Mouse (Mus musculus) ES-E14 (cell line): ENCODE measurements at regions not wholly inside any gene's neighbourhood (a gene's known extent, or its start where the extent isn't known, plus 50 kb on each side); places are given as distances from the start of the nearest gene placed in this dataset.

Source experiments
- DNase-seq: peaks from one replicate; pipeline ENCODE4 v3.0.0-alpha.2; 2013; ENCODE audit warnings: low read depth, low spot score
- H3K27ac ChIP-seq: 2 replicates; pipeline ENCODE4 v1.5.1; 2012; ENCODE audit warnings: low read depth, mild to moderate bottlenecking, low read length, moderate library complexity, mixed read lengths; ENCODE audit not compliant: poor library complexity, insufficient read depth, severe bottlenecking
- H3K36me3 ChIP-seq: 2 replicates; pipeline ENCODE4 v1.6.1; 2012; ENCODE audit warnings: mild to moderate bottlenecking, low read length, moderate library complexity, mixed read lengths; ENCODE audit not compliant: control insufficient read depth, poor library complexity, insufficient read depth, severe bottlenecking
- H3K4me1 ChIP-seq, 2 experiments: fragments of 150-350 bp in 1 of 2; sonication (generic) in 1 of 2; 2 replicates each; pipeline ENCODE4 v1.6.1; 2012; ENCODE audit warnings: low read length in 2 of 2, mild to moderate bottlenecking in 1 of 2, mixed read lengths in 1 of 2; ENCODE audit not compliant: control insufficient read depth in 2 of 2, insufficient read depth in 2 of 2, poor library complexity in 1 of 2
- H3K4me3 ChIP-seq, 2 experiments: fragments of 150-350 bp in 1 of 2; sonication (generic) in 1 of 2; 2 replicates each; pipeline ENCODE4 v1.5.1; 2012; ENCODE audit warnings: low read length in 2 of 2, low read depth in 1 of 2, mild to moderate bottlenecking in 1 of 2, mixed read lengths in 1 of 2; ENCODE audit not compliant: insufficient read depth in 1 of 2, poor library complexity in 1 of 2, severe bottlenecking in 1 of 2
- H3K9ac ChIP-seq: 2 replicates; pipeline ENCODE4 v1.6.1; 2012; ENCODE audit warnings: low read depth, mild to moderate bottlenecking, low read length, mixed read lengths; ENCODE audit not compliant: poor library complexity, insufficient read depth, severe bottlenecking
- H3K9me3 ChIP-seq: fragments of 150-350 bp; sonication (generic); 2 replicates; pipeline ENCODE4 v1.6.1; 2012; ENCODE audit warnings: low read depth, mild to moderate bottlenecking, low read length; ENCODE audit not compliant: control insufficient read depth, insufficient read depth
- CHD2 ChIP-seq: IDR thresholded peaks from 2 replicates; pipeline ENCODE4 v1.6.1; 2014; ENCODE audit warnings: mild to moderate bottlenecking, low read depth, low read length, inconsistent platforms
- HCFC1 ChIP-seq: IDR thresholded peaks from 2 replicates; pipeline ENCODE4 v1.6.1; 2012; ENCODE audit warnings: low read length, inconsistent platforms, borderline replicate concordance; ENCODE audit not compliant: insufficient read depth
- MAFK ChIP-seq: IDR thresholded peaks from 2 replicates; pipeline ENCODE4 v1.6.1; 2014; ENCODE audit warnings: mild to moderate bottlenecking, low read depth, low read length, inconsistent platforms; ENCODE audit not compliant: insufficient read depth
- ZC3H11A ChIP-seq: IDR thresholded peaks from 2 replicates; pipeline ENCODE4 v1.6.1; 2012; ENCODE audit warnings: low read depth, mild to moderate bottlenecking, inconsistent platforms, low read length, borderline replicate concordance
- ZNF384 ChIP-seq: IDR thresholded peaks from 2 replicates; pipeline ENCODE4 v1.6.1; 2012; ENCODE audit warnings: low read depth, low read length, inconsistent platforms
- in situ Hi-C, 2 experiments: fragments of 600-800 bp; cut with MboI; formaldehyde crosslinking; loops; one replicate each; pipeline ENCODE4 v1.15.1; 2025; ENCODE audit warnings: low sequenced_read_pairs in 2 of 2, inconsistent platforms in 1 of 2; ENCODE audit not compliant: unreplicated experiment in 2 of 2

DNA sequence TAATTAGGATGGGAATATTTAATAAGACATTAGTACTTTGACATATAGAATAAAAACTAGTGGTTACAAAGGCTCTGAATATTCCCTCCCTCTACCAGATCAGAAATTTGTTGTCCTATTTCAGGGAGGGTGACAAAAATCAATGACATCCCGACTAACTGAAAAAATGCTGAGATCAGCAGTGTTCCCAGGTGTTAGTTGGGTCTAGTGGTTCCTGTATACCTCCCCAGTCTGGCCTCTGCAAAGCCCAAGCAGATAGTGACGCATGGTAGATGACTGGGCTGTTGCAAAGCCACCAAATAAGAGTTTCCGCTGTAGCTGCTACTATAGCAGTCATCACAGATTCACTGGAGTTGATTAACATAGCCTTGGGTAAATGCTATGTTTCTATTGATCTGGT, 59.9 kb upstream of the Gm4791 start:
- Histone ChIP-seq H3K9me3 (no peaks in the 10 kb centered on the region; the same call in 1 of the 2 replicates), H3K27ac (no peak overlapping the region), H3K36me3 (no peaks in the 10 kb centered on the region), H3K4me1 (no peaks in the 10 kb centered on the region), H3K4me3 (no peak overlapping the region), H3K9ac (no peak overlapping the region)
- no peak for TF ChIP-seq HCFC1
- peak; percentile 50; the same call in 1 of the 2 replicates for TF ChIP-seq MAFK
- TF ChIP-seq ZC3H11A, result no peak
- TF ChIP-seq ZNF384, result no peak
- DNase-seq, result no peak
- in situ Hi-C loops, result no loop called here

DNA sequence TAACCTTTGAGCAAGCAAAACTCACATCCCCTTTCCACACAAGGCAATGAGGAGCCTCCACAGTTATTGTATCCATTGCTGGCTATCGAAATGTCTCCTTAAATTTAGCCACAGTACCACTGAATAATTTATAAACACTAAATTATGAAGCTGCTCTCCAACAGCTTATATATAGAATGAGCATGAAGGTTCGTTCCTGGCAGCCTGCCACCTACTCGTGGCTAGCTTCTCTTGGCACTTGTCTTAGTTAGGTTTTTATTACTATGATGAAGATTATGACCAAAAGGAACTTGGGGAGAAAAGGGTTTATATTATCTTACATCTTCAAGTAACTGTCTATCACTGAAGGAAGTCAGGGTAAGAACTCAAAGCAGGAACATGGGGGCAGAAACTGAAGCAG, 72.9 kb upstream of the Gm4791 start:
- DNase-seq, result no peak
- Histone ChIP-seq H3K27ac (no peak overlapping the region), H3K4me3 (no peak overlapping the region), H3K9me3 (no peaks in the 10 kb centered on the region), H3K4me1 (no peaks in the 10 kb centered on the region), H3K9ac (no peak overlapping the region), H3K36me3 (no peaks in the 10 kb centered on the region)
- TF ChIP-seq ZNF384 (no peak), HCFC1 (no peak)
- in situ Hi-C loops, result no loop called here

DNA sequence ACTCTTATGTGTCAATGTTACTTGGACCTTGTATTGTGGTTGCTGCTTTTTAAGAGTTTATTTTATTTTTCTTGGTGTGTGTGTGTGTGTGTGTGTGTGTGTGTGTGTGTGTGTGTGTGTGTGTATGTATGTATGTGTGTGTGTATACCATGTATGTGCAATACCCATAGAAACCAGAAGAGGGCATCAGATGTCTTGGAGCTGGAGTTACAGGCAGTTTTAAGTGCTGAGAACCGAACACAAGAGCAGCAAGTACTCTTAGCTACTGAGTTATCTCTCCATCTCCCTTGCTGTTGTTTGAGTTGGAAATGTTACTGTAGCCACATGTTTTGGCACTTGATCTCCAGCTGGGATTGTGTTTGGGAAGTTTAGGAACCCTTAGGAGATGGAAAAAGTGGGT, 78.5 kb upstream of the Gm4791 start:
- TF ChIP-seq HCFC1, result no peak
- no peak for TF ChIP-seq ZNF384
- no peak for TF ChIP-seq MAFK
- TF ChIP-seq ZC3H11A, result no peak
- TF ChIP-seq CHD2, result no peak
- H3K36me3 ChIP-seq, result no peaks in the 10 kb centered on the region
- H3K4me1 ChIP-seq, result no peaks in the 10 kb centered on the region; a peak in 1 of 4 replicates
- no peaks in the 10 kb centered on the region for H3K9me3 ChIP-seq
- no peak for DNase-seq
- in situ Hi-C loops, result no loop called here
- H3K4me3 ChIP-seq, result no peak overlapping the region
- H3K9ac ChIP-seq, result no peak overlapping the region
- H3K27ac ChIP-seq, result no peak overlapping the region

DNA sequence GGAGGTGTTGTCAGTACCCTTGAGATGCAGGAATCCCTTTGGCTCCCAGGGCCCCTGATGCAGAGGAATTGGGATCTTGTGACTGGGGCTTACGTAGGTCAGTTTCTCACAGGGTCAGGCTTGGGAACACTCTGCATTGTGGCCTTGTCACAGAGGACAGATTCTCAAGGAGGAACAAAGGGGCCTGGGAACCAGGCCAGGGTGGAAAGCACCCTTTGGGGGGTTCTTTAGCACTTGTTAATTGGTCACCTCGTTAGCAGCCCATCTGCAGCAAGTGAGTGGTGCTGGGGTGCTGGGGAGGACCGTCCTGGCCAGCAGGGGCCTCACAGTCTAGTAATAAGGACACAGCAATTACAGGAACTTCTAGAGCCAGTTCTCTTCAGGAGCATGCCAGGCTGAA, 85.3 kb upstream of the Gm4791 start:
- H3K36me3 ChIP-seq, result no peaks in the 10 kb centered on the region
- in situ Hi-C loops, result no loop called here
- no peak overlapping the region for H3K9ac ChIP-seq
- no peak overlapping the region for H3K4me3 ChIP-seq
- H3K9me3 ChIP-seq, result no peaks in the 10 kb centered on the region
- no peak for DNase-seq
- TF ChIP-seq CHD2, result no peak
- TF ChIP-seq ZNF384, result no peak
- TF ChIP-seq HCFC1, result no peak
- H3K4me1 ChIP-seq, result peaks cover 0 to 5% of the 10 kb centered on the region in 2 experiments; a peak in 3 of 4 replicates
- H3K27ac ChIP-seq, result no peak overlapping the region

DNA sequence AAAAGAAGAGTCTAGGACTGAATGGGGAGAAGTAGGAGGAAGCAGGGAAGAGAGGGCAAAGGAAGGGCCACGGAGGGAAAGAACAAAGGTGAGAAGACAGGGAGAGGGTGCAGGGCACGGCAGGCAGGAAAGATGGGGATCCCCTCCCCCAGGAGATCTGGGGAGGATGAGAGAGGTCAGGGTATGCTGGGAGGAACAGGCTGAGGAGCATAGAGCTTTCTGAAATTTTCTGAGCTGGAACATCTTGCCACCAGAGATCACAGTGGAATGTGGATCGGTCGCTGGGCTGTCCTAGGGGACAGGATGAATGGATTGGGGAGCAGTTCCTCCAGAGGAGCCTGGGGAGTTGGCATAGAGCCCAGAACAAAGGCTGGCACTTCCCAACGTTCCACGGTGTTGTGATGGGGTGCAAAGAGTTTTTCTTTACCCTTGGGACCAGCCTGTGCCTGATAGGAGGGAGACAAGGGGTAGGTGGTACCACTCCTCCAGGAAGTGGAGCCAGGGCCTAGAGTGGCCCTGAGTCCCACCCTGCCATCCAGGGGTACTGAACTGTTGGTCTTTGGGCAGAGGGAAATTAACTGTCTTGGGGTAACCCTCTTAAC, 89.0 kb upstream of the Gm4791 start:
- peaks cover 0 to 5% of the 10 kb centered on the region in 2 experiments; a peak in 2 of 4 replicates for H3K4me1 ChIP-seq
- no peaks in the 10 kb centered on the region for H3K36me3 ChIP-seq
- no peak for TF ChIP-seq ZNF384
- no peak for TF ChIP-seq ZC3H11A
- TF ChIP-seq HCFC1, result no peak
- TF ChIP-seq CHD2, result no peak
- TF ChIP-seq MAFK, result no peak
- no peak for DNase-seq
- H3K27ac ChIP-seq, result no peak overlapping the region
- no peaks in the 10 kb centered on the region for H3K9me3 ChIP-seq
- no peak overlapping the region for H3K9ac ChIP-seq
- H3K4me3 ChIP-seq, result no peak overlapping the region
- in situ Hi-C loops, result no loop called here
